Mouse (Mus musculus): Measurements from ENCODE around the gene Ppip5k2.
"Not testable (repeated sequence)": the region's sequence is repeated elsewhere in the genome, so short reads cannot be mapped to it uniquely, and the experiment has no call there.

The Ppip5k2 gene

DNA sequence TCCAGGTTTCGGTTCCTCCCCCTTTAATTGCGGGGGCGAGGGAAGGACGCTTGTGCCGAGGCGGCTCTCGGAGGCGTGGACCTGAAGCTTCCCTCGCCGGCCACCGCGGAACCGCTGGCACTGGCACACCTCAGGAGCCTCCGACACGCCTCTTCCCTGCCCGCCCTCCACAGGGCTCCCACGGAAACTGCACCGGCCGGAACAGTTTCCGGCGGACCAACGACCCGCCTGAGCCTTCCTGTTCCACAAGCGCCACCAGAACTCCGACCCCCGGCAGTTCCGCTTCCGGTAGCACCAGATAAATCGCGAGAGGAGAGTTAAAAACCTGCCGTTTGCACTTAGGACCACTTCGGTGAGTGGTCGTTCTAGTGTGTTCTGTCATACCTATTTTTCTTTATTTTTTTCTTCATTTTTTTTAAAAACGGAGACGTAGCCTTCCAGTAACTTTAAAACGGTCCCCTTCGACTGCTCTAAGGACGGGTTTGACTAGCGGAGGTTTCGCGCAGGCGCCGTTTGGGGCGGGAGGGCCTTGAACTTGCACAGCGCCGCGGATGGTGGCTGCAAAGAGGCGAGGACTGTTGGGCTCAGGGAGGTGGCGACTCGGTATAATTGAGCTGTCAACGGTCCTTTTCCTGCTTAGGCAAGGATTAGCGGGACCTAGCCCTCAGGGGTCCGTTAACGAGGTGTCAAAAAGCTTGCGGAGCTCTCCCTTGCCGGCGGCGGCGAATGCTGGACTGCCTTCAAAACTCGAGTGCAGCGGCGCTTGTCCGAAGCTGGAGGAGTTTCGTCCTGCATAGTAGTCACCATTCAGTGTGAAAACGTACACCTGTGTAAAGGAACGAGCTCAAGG is at the start of gene Ppip5k2, which contains the start of gene Gin1:
Gene Ppip5k2, minus strand, starts transcription at position 508 of the 850 bp plus-strand sequence.
Gene Gin1, plus strand, starts transcription at position 269 of the 850 bp plus-strand sequence.
- DNase-seq, result peak; percentile 96 to 97

DNA sequence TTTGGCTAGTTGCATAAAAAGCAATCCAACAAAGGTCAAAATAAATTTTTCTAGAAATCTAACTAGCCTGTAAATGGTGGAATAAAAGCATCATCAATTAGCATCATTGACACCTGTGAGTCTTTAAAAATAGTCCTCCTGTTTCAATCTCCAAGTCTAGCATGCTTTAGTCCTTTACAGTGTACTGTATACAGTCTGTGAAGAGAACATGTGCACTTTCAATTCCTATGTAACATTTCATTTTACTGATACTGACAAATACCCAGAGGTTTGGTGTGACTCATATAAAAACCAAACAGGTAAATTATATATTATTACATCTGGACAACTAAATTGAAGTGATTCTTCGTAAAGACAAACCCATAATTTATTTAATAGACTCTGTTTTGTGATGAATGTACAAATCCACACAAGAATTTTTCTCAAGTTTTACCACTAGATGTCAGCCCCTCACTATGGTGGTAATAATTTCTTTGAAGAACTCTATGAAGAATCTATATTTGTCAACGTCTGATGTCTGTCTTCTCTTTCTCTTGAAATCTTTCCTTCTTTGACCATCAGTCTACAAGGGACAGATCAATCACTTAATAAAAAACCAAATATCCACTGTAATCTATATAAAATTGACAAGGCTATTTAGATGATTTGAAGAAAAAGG is 39.2 kb upstream of the Ppip5k2 start:
- no peak for DNase-seq

GRCm38 (mm10) chr1:97804520-97804919 is 34.3 kb upstream of the Ppip5k2 start:
- no peak for DNase-seq

DNA sequence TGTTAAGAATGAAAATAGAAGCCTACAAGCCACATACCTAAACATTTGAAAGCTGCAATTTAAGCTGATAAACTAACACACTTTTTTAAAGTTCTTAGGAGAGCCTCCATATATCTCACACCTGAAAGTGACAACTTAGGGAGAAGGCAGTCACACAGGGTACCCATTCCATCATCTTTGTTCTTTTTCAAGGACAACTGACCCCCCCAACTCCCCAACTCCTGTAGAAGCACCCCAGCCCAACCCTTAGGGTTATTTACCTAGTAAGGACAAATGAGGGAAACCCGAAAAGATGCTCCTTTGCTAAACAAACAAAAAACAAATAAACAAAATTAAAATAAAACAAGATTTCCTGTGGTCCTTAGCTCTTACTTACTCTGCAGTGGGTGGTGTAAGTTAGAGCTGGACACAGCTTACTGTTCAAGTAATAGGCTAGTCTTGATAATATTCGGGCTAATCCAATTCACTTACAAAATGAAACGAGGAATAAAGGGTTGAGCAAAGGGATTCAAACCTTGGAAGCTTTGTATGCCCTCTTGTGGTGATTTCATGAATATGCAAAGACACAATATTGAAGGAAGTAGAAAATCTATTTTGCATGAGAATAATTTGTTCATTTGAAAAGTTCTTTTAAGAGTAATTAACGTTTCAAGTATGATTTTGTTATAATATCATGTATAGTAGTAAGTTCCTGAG is 32.1 kb upstream of the Ppip5k2 start:
- DNase-seq, result no peak

GRCm38 (mm10) chr1:97795936-97796335 is 25.7 kb upstream of the Ppip5k2 start:
- no peak for DNase-seq

DNA sequence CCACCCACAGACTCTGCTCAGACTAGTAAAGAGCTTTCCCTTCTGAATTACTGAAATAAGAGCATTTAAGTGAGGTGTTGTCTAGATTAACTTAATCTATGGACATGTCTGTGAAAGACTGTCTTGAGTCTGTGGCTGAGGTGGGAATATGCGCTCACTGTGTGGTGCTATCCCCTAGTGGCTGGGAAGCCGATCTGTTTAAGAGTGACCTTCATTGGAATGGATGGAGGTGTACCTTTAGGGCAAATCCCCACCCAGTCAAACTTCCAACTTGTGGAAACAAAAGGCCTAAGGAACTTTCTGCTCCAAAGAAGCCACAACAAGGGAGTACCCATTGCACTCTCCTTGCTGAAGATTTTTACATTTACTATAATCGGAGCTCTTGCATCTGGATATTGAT is 23.9 kb upstream of the Ppip5k2 start:
- DNase-seq, result no peak

- no peak for DNase-seq
These were observed 18.3 kb upstream of the Ppip5k2 start for GRCm38 (mm10) chr1:97788490-97788889.

DNA sequence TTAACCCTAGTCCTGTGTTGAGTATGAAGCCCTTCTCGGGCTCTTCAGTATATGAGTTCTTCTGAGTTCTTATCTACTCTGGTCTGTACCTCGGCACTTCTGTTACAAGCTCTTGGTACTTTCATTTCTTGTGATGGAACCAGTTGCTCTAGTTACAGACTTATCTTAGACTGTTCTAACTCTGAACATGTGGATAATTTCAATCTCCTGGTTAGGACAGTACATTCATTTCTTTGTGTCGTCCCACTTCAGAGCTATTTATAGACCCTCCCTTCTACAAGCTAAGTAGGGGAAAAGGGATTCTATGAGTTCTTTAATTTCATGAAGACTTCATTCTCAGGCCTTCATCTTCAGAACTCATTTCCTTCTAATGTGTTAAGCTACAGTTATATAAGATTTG is 17.5 kb upstream of the Ppip5k2 start:
- DNase-seq, result no peak

GRCm38 (mm10) chr1:97785685-97786393 is 15.6 kb upstream of the Ppip5k2 start:
- no peak for DNase-seq

- DNase-seq, result no peak
These were observed 14.7 kb upstream of the Ppip5k2 start for GRCm38 (mm10) chr1:97784928-97785327.

- DNase-seq, result no peak
These were observed 11.5 kb upstream of the Ppip5k2 start for GRCm38 (mm10) chr1:97781674-97782073.

GRCm38 (mm10) chr1:97773973-97774372 is 3.8 kb upstream of the Ppip5k2 start:
- DNase-seq, result no peak

- no peak for DNase-seq
These were observed 3.2 kb upstream of the Ppip5k2 start for GRCm38 (mm10) chr1:97773362-97773761.

DNA sequence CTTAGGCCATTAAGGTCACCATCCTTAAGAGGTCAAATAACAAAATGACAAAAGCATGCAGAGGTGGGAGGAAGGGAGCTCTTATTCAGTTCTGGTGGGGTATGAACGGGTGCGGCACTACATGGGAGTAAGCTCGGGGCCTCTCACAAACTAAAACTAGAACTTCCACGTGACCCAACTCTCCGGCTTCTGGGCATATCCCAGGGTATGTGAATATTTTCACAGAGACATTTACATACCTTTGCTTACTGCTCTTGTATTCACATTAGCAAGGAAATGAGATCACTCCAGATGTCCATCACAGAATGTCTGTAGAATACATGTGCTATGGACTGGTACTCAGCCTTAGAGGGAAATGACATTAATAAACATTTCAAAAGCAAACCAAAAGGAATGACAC is 1.5 kb upstream of the Ppip5k2 start:
- DNase-seq, result no peak

DNA sequence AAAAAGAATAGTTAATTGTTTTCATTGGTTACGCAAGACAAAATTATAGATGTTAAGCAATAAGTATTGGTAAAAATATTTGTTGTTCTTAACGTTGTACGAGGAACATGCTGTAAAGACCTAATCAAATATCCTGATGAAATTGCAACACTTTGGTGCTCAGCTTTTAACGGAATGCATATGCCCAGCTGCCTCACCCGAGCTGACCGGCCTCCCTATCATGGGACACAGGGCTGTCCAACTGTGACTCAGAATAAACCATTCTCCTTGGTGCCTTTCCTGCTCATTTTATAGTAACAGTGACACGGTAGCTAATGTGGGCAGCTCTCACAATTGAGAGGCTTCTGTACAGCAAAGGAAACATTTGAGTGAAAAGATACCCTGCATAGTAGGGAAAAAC is 907 bp upstream of the Ppip5k2 start:
- peak; percentile 8 to 23 for DNase-seq

DNA sequence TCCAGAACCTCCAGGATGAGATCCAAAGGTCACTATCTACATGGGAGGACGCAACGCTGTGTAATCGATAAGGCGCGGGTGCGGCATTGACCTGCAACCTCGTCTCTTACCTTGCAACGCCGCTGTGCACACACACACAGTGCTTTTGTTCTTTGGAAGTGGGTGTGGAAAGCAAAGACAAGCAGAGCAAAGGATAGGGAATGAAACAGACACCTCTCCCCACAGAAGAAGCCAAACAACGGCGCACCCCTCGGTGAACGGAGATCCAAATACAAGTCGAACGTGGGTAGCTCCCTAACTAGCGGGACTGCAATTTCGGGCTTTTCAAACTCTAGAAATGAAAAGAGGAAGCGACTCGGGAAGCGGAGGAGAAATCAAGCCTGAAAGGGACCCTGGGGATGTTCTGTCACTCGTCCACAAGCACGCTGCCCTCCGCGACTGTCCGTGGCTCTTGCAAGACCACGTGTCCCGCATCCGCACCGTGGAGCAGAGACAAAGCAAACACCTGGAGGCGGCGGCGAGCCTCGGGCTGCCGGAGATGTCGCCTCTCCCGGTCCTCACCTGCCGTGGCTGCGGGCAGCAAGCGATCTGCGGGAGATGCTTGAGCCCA is 812 bp downstream of the Ppip5k2 start:
- peak; percentile 22 to 23 for DNase-seq

DNA sequence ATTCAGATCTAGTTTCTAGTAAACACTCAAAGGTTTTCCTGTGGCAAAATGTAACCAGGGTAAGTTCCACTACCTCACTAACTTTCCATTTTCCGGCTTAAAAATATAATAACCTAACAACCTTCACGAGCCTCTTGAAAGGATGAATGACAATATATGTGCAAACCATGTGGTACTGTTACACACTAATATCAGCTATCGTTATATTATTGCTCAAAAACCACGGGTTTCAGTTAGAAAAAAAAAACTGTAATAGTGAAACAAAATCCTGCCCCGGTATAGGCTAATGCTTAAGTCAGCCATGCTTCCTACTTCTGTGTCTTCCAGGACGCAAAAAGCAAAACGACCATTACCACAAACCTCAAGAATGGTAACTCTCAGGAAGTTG is 1.3 kb downstream of the Ppip5k2 start:
- DNase-seq, result no peak

DNA sequence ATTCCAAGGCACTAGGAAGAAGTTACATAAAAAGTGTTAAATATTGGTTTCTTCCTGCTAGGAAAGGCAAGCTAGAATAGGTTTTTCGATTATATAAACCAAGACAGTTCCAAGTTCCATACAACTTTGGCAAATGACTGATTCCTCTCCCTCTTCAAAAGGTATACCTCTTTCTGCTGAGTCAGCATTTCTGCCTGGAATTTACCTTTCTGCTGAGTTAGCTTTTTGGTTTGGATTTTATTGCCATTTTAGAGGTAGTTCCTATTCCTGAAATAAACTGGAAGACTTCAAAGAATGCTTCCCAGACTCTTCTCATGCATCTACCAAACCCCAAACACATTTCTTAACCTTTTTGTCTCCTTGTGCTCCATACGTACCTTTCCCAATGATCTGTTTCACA is 2.1 kb downstream of the Ppip5k2 start:
- DNase-seq, result no peak

DNA sequence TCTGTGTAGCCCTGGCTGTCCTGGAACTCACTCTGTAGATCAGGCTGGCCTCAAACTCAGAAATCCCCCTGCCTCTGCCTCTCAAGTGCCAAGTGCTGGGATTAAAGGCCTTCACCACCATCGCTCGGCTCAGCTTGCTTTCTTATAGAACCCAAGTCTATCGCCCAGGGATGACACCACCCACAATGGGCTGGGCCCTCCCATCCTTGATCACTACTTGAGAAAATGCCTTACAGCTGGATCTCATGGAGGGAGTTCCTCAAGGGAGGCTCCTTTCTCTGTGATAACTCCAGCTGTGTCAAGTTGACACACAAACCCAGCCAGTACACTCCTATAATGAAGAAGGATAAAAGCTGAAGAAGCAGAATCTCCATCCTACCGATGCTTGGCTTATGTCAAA is 4.5 kb downstream of the Ppip5k2 start:
- DNase-seq, result not testable (repeated sequence)

- no peak for DNase-seq
These were observed 8.7 kb downstream of the Ppip5k2 start for GRCm38 (mm10) chr1:97761477-97761876.

GRCm38 (mm10) chr1:97760598-97760997 is 9.6 kb downstream of the Ppip5k2 start:
- DNase-seq, result no peak

DNA sequence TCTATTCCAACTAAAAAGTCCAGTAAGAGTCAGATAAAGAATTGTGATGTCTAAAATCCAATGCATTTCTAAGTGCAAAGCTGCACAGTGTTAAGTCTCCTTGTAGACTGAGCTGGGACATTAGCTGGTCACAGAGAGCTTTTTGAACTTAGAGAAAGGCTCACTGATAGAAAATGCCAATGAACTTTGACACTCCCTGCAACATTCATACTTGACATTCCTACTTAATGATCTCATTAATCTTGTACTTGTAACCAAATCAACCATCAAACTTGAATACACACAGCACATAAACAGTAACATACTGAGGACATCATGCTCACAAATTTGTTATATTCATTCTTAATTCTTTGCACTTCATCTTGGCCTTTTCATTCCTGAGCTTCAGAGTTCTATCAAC is 10.4 kb downstream of the Ppip5k2 start:
- no peak for DNase-seq

DNA sequence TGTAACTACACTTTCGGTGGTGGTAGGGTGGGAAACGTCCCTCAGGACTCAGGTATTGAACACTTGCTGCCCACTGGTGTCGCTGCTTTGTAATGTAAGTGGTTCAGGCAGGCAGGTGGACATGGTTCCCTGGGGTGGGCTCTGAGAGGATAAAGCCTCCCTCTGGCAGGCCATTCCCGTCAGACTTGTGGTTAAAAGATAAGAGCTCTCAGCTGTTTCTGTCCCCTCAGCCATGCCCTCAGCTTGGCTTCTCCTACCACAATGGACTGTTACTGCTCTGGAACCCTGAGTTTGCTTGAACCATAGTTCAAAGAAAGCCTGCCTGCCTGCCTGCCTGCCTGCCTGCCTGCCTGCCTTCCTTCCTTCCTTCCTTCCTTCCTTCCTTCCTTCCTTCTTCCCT is 15.8 kb downstream of the Ppip5k2 start:
- no peak for DNase-seq

Measured in lung, postnatal 4 days (tissue).